8 mouse cellular contexts compared by ENCODE assay signal in the genomic region with DNA sequence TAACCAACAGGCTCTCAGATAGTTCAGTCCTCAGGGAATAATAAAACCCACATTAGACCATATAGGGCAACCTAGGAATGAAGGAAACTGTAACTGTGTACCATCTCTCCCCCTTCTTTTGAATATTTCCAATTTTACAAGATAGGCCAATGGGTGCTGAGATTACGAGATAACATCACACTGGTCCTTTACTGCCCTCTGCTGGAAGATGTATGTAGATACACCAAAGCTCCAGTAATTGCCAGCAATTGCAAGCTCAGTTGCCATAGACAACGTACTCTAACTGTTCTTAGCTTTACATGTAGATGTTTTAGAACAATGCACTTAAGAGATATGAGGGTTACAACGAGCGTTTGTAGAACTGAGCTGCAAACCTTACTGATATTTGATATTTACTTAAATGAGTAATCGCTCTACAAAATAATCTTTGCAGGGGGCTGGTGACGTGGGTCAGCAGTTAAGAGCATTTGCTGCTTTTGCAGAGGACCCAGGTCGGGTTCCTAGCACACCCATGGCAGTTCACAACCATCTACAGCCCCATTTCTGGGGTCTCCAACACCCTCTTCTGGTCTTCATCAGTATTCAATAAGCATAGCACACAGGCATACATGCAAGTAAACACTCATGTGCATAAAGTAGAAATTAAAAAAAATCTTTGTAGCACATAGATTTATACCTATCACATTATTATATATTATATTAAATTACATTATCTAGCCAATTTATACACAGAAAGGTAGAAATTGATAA. TPM values are rescaled to one million over a fixed set of nuclear protein-coding genes. Genes with fewer than 3 reads are reported as not detected.
DNase-seq lines count a peak whose midpoint lies in the region; TF ChIP-seq lines count a peak whose summit lies in the region.

No protein-coding gene starts in this region.

- intact Hi-C loops in left cerebral cortex, postnatal 36 days (cut with DNase I): loop anchor here (1.0 kb wide), 1 partner anchor 221 kb away; no protein-coding TSS in a partner anchor

- TF ChIP-seq POLR2A in brain, embryonic 14.5 days (IDR thresholded peaks at IDR 0.05; ENCODE audit: borderline replicate concordance, extremely low read depth, insufficient read depth, insufficient read length, poor library complexity, severe bottlenecking): no peak

- DNase-seq in urinary bladder, postnatal 14 days (ENCODE audit: low spot score): peak; percentile 11
- DNase-seq in urinary bladder, postnatal 10 days (ENCODE audit: low spot score): no peak
- peak; percentile 93 for DNase-seq in brain, embryonic 14.5 days (ENCODE audit: low read depth)
- DNase-seq in fibroblast of lung, adult 2 months (ENCODE audit: low read depth): peak; percentile 32
- DNase-seq in hindlimb bud, embryonic 11.5 days (ENCODE audit: extremely low spot score, low read depth, low spot score): peak; percentile 79
- DNase-seq in left cerebral cortex, postnatal 36 days (ENCODE audit: low spot score in 2 of 2): peak; percentile 15 to 18
- peak; percentile 84 for DNase-seq in naive thymus-derived CD4-positive, alpha-beta T cell, adult 2 months (ENCODE audit: low read depth)
- DNase-seq in ovary, postnatal 10 days (ENCODE audit: low spot score): no peak

- TF ChIP-seq CTCF in brain, embryonic 14.5 days (IDR thresholded peaks at IDR 0.05; ENCODE audit: borderline replicate concordance, extremely low read depth, insufficient read depth, insufficient read length): peak; percentile 74; the same call in 1 of the 2 replicates

RNA-seq across cellular contexts. Expression of gene Prpf4b, which starts 10.5 kb away (rescaled TPM):
- polyA plus RNA-seq in brain, embryonic 14.5 days (2012; rRNA removed): 98.8 and 121 TPM in 2 replicates
- 10 to 100 TPM; 69.4 to 90.6 TPM for total RNA-seq in left cerebral cortex, postnatal 36 days (2021)

RNA-seq across cellular contexts. Expression of gene Fam217a, which starts 59.5 kb away (rescaled TPM):
- polyA plus RNA-seq in brain, embryonic 14.5 days (2012; rRNA removed): 0.40 and 0.85 TPM in 2 replicates
- under 1 TPM; 0.79 to 0.91 TPM for total RNA-seq in left cerebral cortex, postnatal 36 days (2021)

RNA-seq across cellular contexts. Expression of gene 4933417A18Rik, which starts 59.6 kb away (rescaled TPM):
- polyA plus RNA-seq in brain, embryonic 14.5 days (2012; rRNA removed): not detected in 2 replicates
- total RNA-seq in left cerebral cortex, postnatal 36 days (2021): not detected

Comparison
In these comparisons a context has a peak if more than half of its experiments do, and no peak if none do; other contexts are left out.
1. DNase-seq: peak in urinary bladder, postnatal 14 days (single experiment), brain, embryonic 14.5 days (single experiment), fibroblast of lung, adult 2 months (single experiment), hindlimb bud, embryonic 11.5 days (single experiment), left cerebral cortex, postnatal 36 days (2 of 2) and naive thymus-derived CD4-positive, alpha-beta T cell, adult 2 months (single experiment); none in urinary bladder, postnatal 10 days (single experiment) and ovary, postnatal 10 days (single experiment).